Mouse (Mus musculus) CH12.LX (cell line): ENCODE measurements around the gene 1110012L19Rik.
"Not testable (repeated sequence)": the region's sequence is repeated elsewhere in the genome, so short reads cannot be mapped to it uniquely, and the experiment has no call there.

Experiments
- CTCF ChIP-seq, 2 experiments: IDR thresholded peaks in 1 of 2; conservative IDR thresholded peaks in 1 of 2; 2 replicates each; pipeline ENCODE4 v1.5.1; 2011 to 2012; ENCODE audit warnings: low read depth in 2 of 2, low read length in 2 of 2, improper control_type of control experiment in 1 of 2, inconsistent platforms in 1 of 2, mild to moderate bottlenecking in 1 of 2, moderate library complexity in 1 of 2
- ELF1 ChIP-seq: IDR thresholded peaks from 2 replicates; pipeline ENCODE4 v1.6.1; 2014; ENCODE audit warnings: low read depth, mild to moderate bottlenecking, inconsistent platforms, low read length, improper control_type of control experiment
- MAZ ChIP-seq: IDR thresholded peaks from 2 replicates; pipeline ENCODE4 v1.6.1; 2012; ENCODE audit warnings: low read depth, mild to moderate bottlenecking, inconsistent platforms, low read length, improper control_type of control experiment, moderate library complexity
- MEF2A ChIP-seq: IDR thresholded peaks from 2 replicates; pipeline ENCODE4 v1.6.1; 2014; ENCODE audit warnings: low read depth, mild to moderate bottlenecking, inconsistent platforms, low read length, improper control_type of control experiment, borderline replicate concordance
- MYC ChIP-seq: IDR thresholded peaks from 2 replicates; pipeline ENCODE4 v1.6.1; 2011; ENCODE audit warnings: low read depth, mild to moderate bottlenecking, improper control_type of control experiment, low read length
- POLR2A ChIP-seq: IDR thresholded peaks from 2 replicates; pipeline ENCODE4 v1.6.1; 2011; ENCODE audit warnings: low read depth, mild to moderate bottlenecking, improper control_type of control experiment, low read length
- POLR2AphosphoS2 ChIP-seq: IDR thresholded peaks from 2 replicates; pipeline ENCODE4 v1.6.1; 2011; ENCODE audit warnings: low read depth, low read length, improper control_type of control experiment
- TBP ChIP-seq: conservative IDR thresholded peaks from 2 replicates; pipeline ENCODE4 v1.6.1; 2011; ENCODE audit warnings: low read depth, low read length, improper control_type of control experiment
- TCF12 ChIP-seq: IDR thresholded peaks from 2 replicates; pipeline ENCODE4 v1.6.1; 2014; ENCODE audit warnings: low read depth, mild to moderate bottlenecking, inconsistent platforms, low read length, improper control_type of control experiment

- not testable (repeated sequence) for TF ChIP-seq CTCF (conservative IDR thresholded peaks at IDR 0.05 in 1 of 2, IDR thresholded peaks at IDR 0.05 in 1 of 2; ENCODE audit: low read depth in 2 of 2, low read length in 2 of 2); POLR2A; POLR2AphosphoS2; TBP; TCF12; MYC; MAZ; ELF1; MEF2A
These were observed 39.8 kb downstream of the 1110012L19Rik start for GRCm38 (mm10) chrX:70425473-70425872.
